Mouse (Mus musculus) liver, adult 2 months (tissue): Measurements from ENCODE around the gene Pold3. TPM values are rescaled to one million over a fixed set of nuclear protein-coding genes. Genes with fewer than 3 reads are reported as not detected.

Experiments used
- DNase-seq: peaks from one replicate; pipeline ENCODE4 v3.0.0-alpha.2; 2011; ENCODE audit warnings: low read depth, low spot score; ENCODE audit errors: extremely low read depth
- H3K27ac ChIP-seq: fragments of 200-500 bp; replicated peaks from 2 replicates; pipeline ENCODE4 v1.5.1; 2012; ENCODE audit warnings: low read depth, mild to moderate bottlenecking, control low read depth, inconsistent platforms, low read length; ENCODE audit not compliant: insufficient read depth
- H3K27me3 ChIP-seq: fragments of 200-500 bp; 2 replicates; pipeline ENCODE4 v1.6.1; 2012; ENCODE audit warnings: mild to moderate bottlenecking, moderate library complexity, low read length, inconsistent platforms; ENCODE audit not compliant: control insufficient read depth, insufficient read depth
- H3K36me3 ChIP-seq: fragments of 200-500 bp; 2 replicates; pipeline ENCODE4 v1.6.1; 2012; ENCODE audit warnings: low read length, inconsistent platforms; ENCODE audit not compliant: control insufficient read depth, insufficient read depth
- H3K4me1 ChIP-seq: fragments of 200-500 bp; 2 replicates; pipeline ENCODE4 v1.6.1; 2011; ENCODE audit warnings: low read length; ENCODE audit not compliant: control insufficient read depth, insufficient read depth
- H3K4me3 ChIP-seq: fragments of 200-500 bp; 2 replicates; pipeline ENCODE4 v1.5.1; 2011; ENCODE audit warnings: low read depth, mild to moderate bottlenecking, control low read depth, low read length, moderate library complexity; ENCODE audit not compliant: insufficient read depth
- H3K79me2 ChIP-seq: fragments of 200-500 bp; 2 replicates; pipeline ENCODE4 v1.6.1; 2012; ENCODE audit warnings: inconsistent platforms, mild to moderate bottlenecking, low read length, moderate library complexity; ENCODE audit not compliant: control insufficient read depth, insufficient read depth
- H3K9ac ChIP-seq: fragments of 200-500 bp; 2 replicates; pipeline ENCODE4 v1.6.1; 2012; ENCODE audit warnings: low read depth, mild to moderate bottlenecking, control low read depth, inconsistent platforms, low read length
- CTCF ChIP-seq: fragments of 200-500 bp; IDR thresholded peaks from 2 replicates; pipeline ENCODE4 v1.5.1; 2011; ENCODE audit warnings: low read depth, low read length, control low read depth
- POLR2A ChIP-seq: fragments of 200-500 bp; IDR thresholded peaks from 2 replicates; pipeline ENCODE4 v1.6.1; 2011; ENCODE audit warnings: low read length, control low read depth; ENCODE audit not compliant: insufficient read depth; ENCODE audit errors: extremely low read depth
- WGBS: fragments of 180-500 bp; shearing (Covaris S2); methylation state at CpG from one replicate; pipeline ENCODE4 v1.1.7; 2018; 5-methylcytosine and 5-hydroxymethylcytosine counted together
- polyA plus RNA-seq: library from polyadenylated mRNA; depleted of rRNA; stranded (reverse); fragments of >200 nt; gene quantifications from 2 replicates; pipeline ENCODE4 v1.2.3, GENCODE M21; 2012
- total RNA-seq: library from RNA; depleted of rRNA; stranded (reverse); fragments of >200 nt; gene quantifications from 2 replicates; pipeline ENCODE4 v1.2.3, GENCODE M21; 2014

Gene Pold3
- total and polyA plus RNA-seq, 2 experiments, result 3.8 to 8.9 TPM

GRCm38 (mm10) chr7:100108341-100108740, 13.0 kb downstream of the Pold3 start:
- WGBS, result 71% methylated on average over 3 of the region's 3 CpGs
- peak; percentile 37 for DNase-seq
- Histone ChIP-seq H3K27me3 (no peaks in the 10 kb centered on the region), H3K4me3 (no peak overlapping the region), H3K27ac (no peak overlapping the region), H3K36me3 (peaks cover 25% of the 10 kb centered on the region), H3K9ac (no peak overlapping the region), H3K79me2 (no peaks in the 10 kb centered on the region), H3K4me1 (no peaks in the 10 kb centered on the region)
- no peak for TF ChIP-seq POLR2A
- peak; percentile 52 for TF ChIP-seq CTCF

DNA sequence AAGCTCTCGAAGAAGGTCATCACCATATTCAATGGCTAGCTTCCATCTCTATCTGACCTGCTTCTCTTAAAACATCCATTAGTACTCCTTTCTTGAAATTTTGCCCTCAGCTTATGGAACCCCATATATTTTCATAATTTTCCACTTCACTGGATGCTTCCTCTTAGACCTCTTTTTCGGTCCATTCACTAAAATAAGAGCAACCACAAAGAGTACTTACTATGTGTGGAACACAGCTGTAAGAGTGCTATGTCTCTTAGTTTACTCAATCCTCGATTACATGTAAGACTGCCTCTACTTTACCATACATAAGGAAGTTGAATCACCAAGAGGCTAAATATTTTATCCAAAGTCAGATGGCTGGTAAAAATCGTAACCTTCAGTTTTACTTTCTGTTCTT, 16.7 kb downstream of the Pold3 start:
- no peaks in the 10 kb centered on the region for H3K79me2 ChIP-seq
- no peak for DNase-seq
- no peak overlapping the region for H3K27ac ChIP-seq
- no peak overlapping the region for H3K4me3 ChIP-seq
- H3K27me3 ChIP-seq, result no peaks in the 10 kb centered on the region
- H3K9ac ChIP-seq, result no peak overlapping the region
- H3K36me3 ChIP-seq, result peaks cover 26% of the 10 kb centered on the region
- no peak for TF ChIP-seq POLR2A
- no peak for TF ChIP-seq CTCF
- WGBS, result 92% methylated on average over 4 of the region's 4 CpGs
- H3K4me1 ChIP-seq, result no peaks in the 10 kb centered on the region

DNA sequence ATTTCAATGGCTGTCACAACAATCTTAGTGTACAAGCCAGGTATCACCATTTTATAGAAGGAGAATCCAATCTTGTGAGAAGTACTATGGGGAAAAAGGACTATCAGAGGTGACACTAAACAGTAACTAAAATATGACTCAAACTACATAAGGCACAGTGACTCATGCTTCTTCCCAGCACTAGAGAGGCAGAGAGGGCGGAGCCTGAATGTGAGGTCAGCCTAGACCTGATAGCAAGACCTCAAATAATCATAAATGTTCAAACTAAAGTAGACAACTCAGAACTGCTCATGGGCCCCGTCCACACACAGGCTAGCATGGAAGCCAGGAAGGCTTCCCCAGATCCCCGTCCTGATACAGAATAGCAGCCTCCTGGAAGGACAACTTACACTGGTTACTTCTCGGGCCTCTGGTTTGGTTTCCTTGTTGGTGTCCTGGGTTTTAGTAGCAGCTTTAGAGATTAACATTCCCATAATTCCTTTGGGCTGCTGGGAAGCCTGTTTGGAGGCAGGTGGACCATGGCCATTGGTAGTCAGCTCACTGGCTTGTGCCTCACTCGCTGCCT, 21.3 kb downstream of the Pold3 start:
- Histone ChIP-seq H3K27me3 (no peaks in the 10 kb centered on the region), H3K27ac (no peak overlapping the region), H3K4me1 (no peaks in the 10 kb centered on the region), H3K9ac (no peak overlapping the region), H3K36me3 (peaks cover 30% of the 10 kb centered on the region), H3K4me3 (no peak overlapping the region), H3K79me2 (no peaks in the 10 kb centered on the region)
- DNase-seq, result no peak
- 93% methylated on average over 5 of the region's 5 CpGs for WGBS
- TF ChIP-seq POLR2A (no peak), CTCF (no peak)

GRCm38 (mm10) chr7:100086891-100087290, 34.5 kb downstream of the Pold3 start:
- no peaks in the 10 kb centered on the region for H3K4me1 ChIP-seq
- H3K36me3 ChIP-seq, result peaks cover 33% of the 10 kb centered on the region
- no peaks in the 10 kb centered on the region for H3K79me2 ChIP-seq
- H3K27ac ChIP-seq, result no peak overlapping the region
- H3K27me3 ChIP-seq, result no peaks in the 10 kb centered on the region
- TF ChIP-seq POLR2A, result no peak
- TF ChIP-seq CTCF, result no peak
- H3K9ac ChIP-seq, result no peak overlapping the region
- 96% methylated on average over 5 of the region's 5 CpGs for WGBS
- no peak for DNase-seq
- H3K4me3 ChIP-seq, result no peak overlapping the region

GRCm38 (mm10) chr7:100086159-100086755, 35.1 kb downstream of the Pold3 start:
- Histone ChIP-seq H3K27ac (no peak overlapping the region), H3K79me2 (no peaks in the 10 kb centered on the region), H3K36me3 (peaks cover 32% of the 10 kb centered on the region), H3K9ac (no peak overlapping the region), H3K4me3 (no peak overlapping the region), H3K27me3 (no peaks in the 10 kb centered on the region), H3K4me1 (no peaks in the 10 kb centered on the region)
- TF ChIP-seq CTCF, result no peak
- TF ChIP-seq POLR2A, result no peak
- DNase-seq, result no peak
- WGBS, result 96% methylated on average over 8 of the region's 8 CpGs

DNA sequence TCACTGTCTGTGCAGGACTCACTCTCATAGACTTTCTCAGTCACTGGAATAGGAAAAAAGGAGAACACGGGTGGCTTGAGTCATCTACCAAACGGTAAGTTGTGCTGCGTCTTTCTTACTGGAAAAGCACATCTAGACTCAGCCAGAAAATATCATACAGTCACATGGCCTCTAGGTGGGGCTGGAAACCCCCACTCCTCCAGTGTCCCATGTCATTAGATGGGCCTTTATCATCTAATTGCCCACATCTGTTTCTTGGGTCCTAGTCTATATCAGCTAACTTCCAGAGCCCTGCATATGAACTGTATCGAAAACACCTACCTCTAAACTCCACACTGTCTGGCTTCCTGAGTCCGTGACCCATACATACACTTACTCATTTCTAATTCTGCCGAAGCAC, 37.6 kb downstream of the Pold3 start:
- no peak overlapping the region for H3K27ac ChIP-seq
- no peaks in the 10 kb centered on the region for H3K79me2 ChIP-seq
- H3K4me1 ChIP-seq, result no peaks in the 10 kb centered on the region
- WGBS, result 93% methylated on average over 6 of the region's 6 CpGs
- no peaks in the 10 kb centered on the region for H3K27me3 ChIP-seq
- no peak for DNase-seq
- no peak for TF ChIP-seq CTCF
- TF ChIP-seq POLR2A, result no peak
- H3K36me3 ChIP-seq, result peaks cover 29% of the 10 kb centered on the region
- H3K4me3 ChIP-seq, result no peak overlapping the region
- H3K9ac ChIP-seq, result no peak overlapping the region
